Mouse (Mus musculus): ENCODE results near the gene Loxl1. TPM values are rescaled to one million over a fixed set of nuclear protein-coding genes. Genes with fewer than 3 reads are reported as not detected.

Gene Loxl1
- total and polyA plus RNA-seq, 2 experiments from 2014 or later, result 39.2 to 61.7 TPM

DNA sequence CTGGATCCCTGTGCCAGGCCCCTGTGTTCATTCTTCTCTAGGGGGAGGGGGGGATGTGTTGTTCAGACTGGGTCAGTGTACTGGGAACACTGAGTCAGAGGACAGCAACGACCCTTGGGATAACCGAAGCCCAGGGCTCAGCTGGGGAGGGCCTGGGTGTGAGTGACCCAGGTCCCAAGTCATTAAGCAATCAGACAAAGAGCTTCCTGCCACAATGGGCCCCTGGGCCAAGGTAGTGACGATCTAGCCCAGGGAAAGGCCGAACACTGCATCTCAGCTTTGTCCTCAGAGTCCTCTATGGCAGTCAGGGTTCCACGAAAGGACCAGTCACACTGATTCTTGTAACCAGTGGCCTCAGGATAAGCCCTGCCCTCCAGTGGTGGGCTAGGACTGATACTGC, 9.9 kb downstream of the Loxl1 start:
- Histone ChIP-seq H3K9ac (replicated peaks; ENCODE audit: low read depth, low read length) (no peak overlapping the region), H3K9me3 (replicated peaks; ENCODE audit: control insufficient read depth, low read length) (no peaks in the 10 kb centered on the region), H3K27ac (ENCODE audit: low read depth) (peak overlapping the region; percentile 22; the same call in 1 of the 2 replicates), H3K4me2 (ENCODE audit: low read depth, low read length) (no peak overlapping the region), H3K36me3 (replicated peaks; ENCODE audit: control insufficient read depth, insufficient read depth, low read length) (no peaks in the 10 kb centered on the region), H3K27me3 (ENCODE audit: control insufficient read depth, insufficient read depth, low read length) (no peaks in the 10 kb centered on the region), H3K4me1 (ENCODE audit: control insufficient read depth, insufficient read depth) (peaks cover 20% of the 10 kb centered on the region), H3K4me3 (ENCODE audit: low read depth, low read length) (no peak overlapping the region)
- WGBS, result 69% methylated on average over 5 of the region's 5 CpGs
- TF ChIP-seq EP300 (IDR thresholded peaks at IDR 0.05; ENCODE audit: low read depth), result no peak
- no peak for TF ChIP-seq CTCF (IDR thresholded peaks at IDR 0.05; ENCODE audit: low read depth)
- ATAC-seq (ENCODE audit: insufficient read depth, low read depth), result no peak
- DNase-seq (ENCODE audit: low spot score), result no peak

DNA sequence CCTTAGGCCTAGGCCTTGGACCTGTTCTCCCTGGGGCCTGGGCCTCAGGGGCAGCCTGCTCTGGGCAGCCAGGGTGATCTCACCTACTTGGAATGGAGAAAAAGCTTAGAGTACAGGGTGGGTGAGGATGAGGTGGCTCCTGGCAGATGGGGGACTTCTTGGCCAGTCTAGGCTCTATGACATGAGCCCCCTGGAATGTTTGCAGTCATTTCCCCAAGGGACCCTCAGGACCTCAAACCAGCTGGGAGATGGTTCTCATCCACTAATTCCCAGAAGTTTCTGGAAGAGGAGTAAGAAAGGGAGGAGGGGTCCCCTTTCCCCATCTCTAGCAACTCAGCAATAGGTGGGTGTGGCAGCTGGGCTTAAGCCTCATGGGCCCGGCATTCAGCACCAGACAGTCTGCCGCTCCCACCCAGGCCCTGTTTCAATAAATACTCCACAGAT, 13.6 kb downstream of the Loxl1 start:
- H3K9me3 ChIP-seq (replicated peaks; ENCODE audit: control insufficient read depth, low read length), result no peaks in the 10 kb centered on the region
- no peaks in the 10 kb centered on the region for H3K27me3 ChIP-seq (ENCODE audit: control insufficient read depth, insufficient read depth, low read length)
- no peak for TF ChIP-seq EP300 (IDR thresholded peaks at IDR 0.05; ENCODE audit: low read depth)
- no peak overlapping the region for H3K9ac ChIP-seq (replicated peaks; ENCODE audit: low read depth, low read length)
- peak; percentile 45 for ATAC-seq (ENCODE audit: insufficient read depth, low read depth)
- no peak overlapping the region for H3K4me3 ChIP-seq (ENCODE audit: low read depth, low read length)
- no peaks in the 10 kb centered on the region for H3K36me3 ChIP-seq (replicated peaks; ENCODE audit: control insufficient read depth, insufficient read depth, low read length)
- H3K4me2 ChIP-seq (ENCODE audit: low read depth, low read length), result no peak overlapping the region
- DNase-seq (ENCODE audit: low spot score), result no peak
- H3K4me1 ChIP-seq (ENCODE audit: control insufficient read depth, insufficient read depth), result no peaks in the 10 kb centered on the region
- H3K27ac ChIP-seq (ENCODE audit: low read depth), result peak overlapping the region; percentile 51
- WGBS, result 63% methylated on average over 2 of the region's 2 CpGs

DNA sequence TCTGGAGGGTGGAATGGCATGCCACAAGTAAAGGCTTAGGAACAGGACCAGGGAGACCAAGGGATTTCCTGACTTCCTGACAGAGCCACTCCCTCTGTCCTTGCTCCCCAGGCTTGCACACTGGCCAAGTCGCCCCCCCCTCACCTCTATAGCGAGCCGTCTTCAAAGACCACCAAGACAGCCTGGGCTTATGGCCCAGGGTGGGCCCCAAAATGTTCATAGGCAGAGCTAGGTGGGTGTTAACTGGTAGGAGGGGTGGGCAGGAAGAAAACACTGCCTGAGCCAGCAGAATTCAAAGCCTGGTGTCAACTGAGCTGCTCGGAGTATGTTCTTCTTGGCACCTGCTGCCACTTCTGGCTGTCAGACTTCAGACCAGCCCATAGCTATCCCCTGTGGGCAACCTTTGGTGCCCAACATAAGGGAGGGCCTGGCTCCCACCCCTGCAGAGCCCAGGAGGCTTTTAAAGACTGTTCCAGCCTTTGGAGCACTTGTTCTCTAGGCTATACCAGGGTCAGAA, 15.0 kb downstream of the Loxl1 start:
- no peak for DNase-seq (ENCODE audit: low spot score)
- H3K27ac ChIP-seq (ENCODE audit: low read depth), result peak overlapping the region; percentile 38; the same call in 1 of the 2 replicates
- TF ChIP-seq EP300 (IDR thresholded peaks at IDR 0.05; ENCODE audit: low read depth) (no peak), CTCF (IDR thresholded peaks at IDR 0.05; ENCODE audit: low read depth) (no peak)
- no peaks in the 10 kb centered on the region for H3K4me1 ChIP-seq (ENCODE audit: control insufficient read depth, insufficient read depth)
- H3K4me2 ChIP-seq (ENCODE audit: low read depth, low read length), result no peak overlapping the region
- H3K9me3 ChIP-seq (replicated peaks; ENCODE audit: control insufficient read depth, low read length), result no peaks in the 10 kb centered on the region
- WGBS, result 57% methylated on average over 4 of the region's 4 CpGs
- H3K4me3 ChIP-seq (ENCODE audit: low read depth, low read length), result no peak overlapping the region
- H3K36me3 ChIP-seq (replicated peaks; ENCODE audit: control insufficient read depth, insufficient read depth, low read length), result no peaks in the 10 kb centered on the region
- no peak overlapping the region for H3K9ac ChIP-seq (replicated peaks; ENCODE audit: low read depth, low read length)
- ATAC-seq (ENCODE audit: insufficient read depth, low read depth), result no peak
- no peaks in the 10 kb centered on the region for H3K27me3 ChIP-seq (ENCODE audit: control insufficient read depth, insufficient read depth, low read length)

DNA sequence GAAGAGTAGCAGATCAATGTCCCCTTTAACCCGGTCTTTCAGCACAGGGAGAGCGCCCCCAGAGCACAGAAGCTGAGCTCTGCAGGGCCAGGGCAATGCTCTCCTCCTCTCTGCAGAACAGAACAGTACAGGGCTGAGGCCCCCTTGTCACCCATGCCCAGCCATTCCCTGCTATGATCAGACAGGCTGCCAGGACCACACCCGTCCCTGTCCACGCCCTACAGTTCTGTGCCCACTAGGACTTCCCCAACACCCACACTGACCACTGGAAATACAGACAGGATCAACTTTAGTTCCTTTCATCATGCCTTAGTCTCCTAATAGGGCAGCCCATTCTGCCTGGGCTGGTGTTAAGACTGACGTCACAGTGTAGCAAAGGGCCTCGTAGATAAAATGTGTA, 15.9 kb downstream of the Loxl1 start:
- DNase-seq (ENCODE audit: low spot score), result no peak
- 82% methylated on average over 6 of the region's 6 CpGs for WGBS
- Histone ChIP-seq H3K27me3 (ENCODE audit: control insufficient read depth, insufficient read depth, low read length) (no peaks in the 10 kb centered on the region), H3K4me3 (ENCODE audit: low read depth, low read length) (no peak overlapping the region), H3K9ac (replicated peaks; ENCODE audit: low read depth, low read length) (no peak overlapping the region), H3K4me1 (ENCODE audit: control insufficient read depth, insufficient read depth) (no peaks in the 10 kb centered on the region), H3K27ac (ENCODE audit: low read depth) (no peak overlapping the region; the same call in 1 of the 2 replicates), H3K4me2 (ENCODE audit: low read depth, low read length) (no peak overlapping the region), H3K9me3 (replicated peaks; ENCODE audit: control insufficient read depth, low read length) (no peaks in the 10 kb centered on the region), H3K36me3 (replicated peaks; ENCODE audit: control insufficient read depth, insufficient read depth, low read length) (no peaks in the 10 kb centered on the region)
- no peak for TF ChIP-seq CTCF (IDR thresholded peaks at IDR 0.05; ENCODE audit: low read depth)
- TF ChIP-seq EP300 (IDR thresholded peaks at IDR 0.05; ENCODE audit: low read depth), result no peak
- no peak for ATAC-seq (ENCODE audit: insufficient read depth, low read depth)

DNA sequence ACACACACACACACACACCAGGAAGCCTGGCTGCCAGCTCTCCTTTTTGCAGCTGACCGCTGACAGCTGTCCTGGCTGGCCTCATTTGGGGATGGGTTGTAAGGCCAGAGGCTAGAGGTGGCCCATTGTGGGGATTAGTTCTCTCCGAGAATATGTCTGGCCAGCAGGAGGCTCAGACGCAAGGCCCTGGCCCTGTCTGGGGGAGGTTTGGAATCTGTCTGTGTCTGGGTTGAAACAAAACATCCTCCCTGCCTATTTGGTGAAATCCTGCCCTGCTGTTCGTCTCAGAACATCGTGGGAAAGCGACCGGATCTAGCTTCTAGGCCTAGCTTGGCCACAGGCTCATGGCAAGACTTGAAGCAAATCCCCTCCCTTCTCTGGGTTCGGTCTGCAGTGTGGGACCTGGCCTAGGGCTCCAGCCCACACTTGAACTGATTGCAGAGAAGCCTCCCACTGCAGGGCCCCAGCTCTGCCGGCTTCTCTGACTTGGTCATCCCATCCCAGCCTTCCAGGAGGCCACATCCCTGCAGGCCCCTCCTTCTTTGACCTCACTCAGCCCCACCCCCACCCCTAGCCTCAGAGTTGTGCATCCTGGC, 17.1 kb downstream of the Loxl1 start:
- Histone ChIP-seq H3K4me1 (ENCODE audit: control insufficient read depth, insufficient read depth) (no peaks in the 10 kb centered on the region), H3K4me3 (ENCODE audit: low read depth, low read length) (no peak overlapping the region), H3K9ac (replicated peaks; ENCODE audit: low read depth, low read length) (no peak overlapping the region), H3K36me3 (replicated peaks; ENCODE audit: control insufficient read depth, insufficient read depth, low read length) (no peaks in the 10 kb centered on the region; the same call in 1 of the 2 replicates), H3K4me2 (ENCODE audit: low read depth, low read length) (no peak overlapping the region), H3K9me3 (replicated peaks; ENCODE audit: control insufficient read depth, low read length) (no peaks in the 10 kb centered on the region), H3K27ac (ENCODE audit: low read depth) (peak overlapping the region; percentile 46), H3K27me3 (ENCODE audit: control insufficient read depth, insufficient read depth, low read length) (no peaks in the 10 kb centered on the region)
- ATAC-seq (ENCODE audit: insufficient read depth, low read depth), result peak; percentile 66
- 31% methylated on average over 9 of the region's 9 CpGs for WGBS
- TF ChIP-seq EP300 (IDR thresholded peaks at IDR 0.05; ENCODE audit: low read depth) (no peak), CTCF (IDR thresholded peaks at IDR 0.05; ENCODE audit: low read depth) (no peak)
- no peak for DNase-seq (ENCODE audit: low spot score)

DNA sequence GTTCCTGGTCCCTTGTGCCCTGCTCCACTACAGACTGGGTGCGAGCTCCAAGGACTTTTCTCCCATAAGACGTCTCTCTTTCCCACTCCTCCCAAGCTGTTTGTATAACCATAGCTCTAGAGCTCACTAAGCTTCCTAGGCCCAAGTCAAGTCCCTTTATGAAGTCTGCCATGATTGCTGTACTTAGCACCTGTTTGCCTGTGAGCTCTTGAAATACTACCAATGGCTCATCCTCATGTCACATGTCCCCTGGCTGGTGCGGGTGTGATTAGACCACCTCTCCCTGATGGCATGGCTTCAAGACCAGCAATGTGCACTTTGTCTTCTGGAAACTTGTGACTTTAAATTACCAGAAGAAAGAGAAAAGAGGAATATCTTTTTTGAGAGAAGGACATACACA, 17.6 kb downstream of the Loxl1 start:
- Histone ChIP-seq H3K4me1 (ENCODE audit: control insufficient read depth, insufficient read depth) (no peaks in the 10 kb centered on the region), H3K4me3 (ENCODE audit: low read depth, low read length) (no peak overlapping the region), H3K27me3 (ENCODE audit: control insufficient read depth, insufficient read depth, low read length) (no peaks in the 10 kb centered on the region), H3K36me3 (replicated peaks; ENCODE audit: control insufficient read depth, insufficient read depth, low read length) (no peaks in the 10 kb centered on the region; the same call in 1 of the 2 replicates), H3K4me2 (ENCODE audit: low read depth, low read length) (no peak overlapping the region), H3K9ac (replicated peaks; ENCODE audit: low read depth, low read length) (no peak overlapping the region), H3K27ac (ENCODE audit: low read depth) (no peak overlapping the region), H3K9me3 (replicated peaks; ENCODE audit: control insufficient read depth, low read length) (no peaks in the 10 kb centered on the region)
- ATAC-seq (ENCODE audit: insufficient read depth, low read depth) (no peak), DNase-seq (ENCODE audit: low spot score) (no peak)
- TF ChIP-seq CTCF (IDR thresholded peaks at IDR 0.05; ENCODE audit: low read depth) (no peak), EP300 (IDR thresholded peaks at IDR 0.05; ENCODE audit: low read depth) (no peak)
- WGBS, result 82% methylated on average over 3 of the region's 3 CpGs
